ENCODE assay signal across 16 mouse cellular contexts in genomic region chrX:122744496-122744895, GRCm38 (mm10).
"Had no signal": no experiment of that assay in that cellular context is flagged by ENCODE, and none has a peak within 500 bp of the region (broad histone marks: within the 10 kb centered on the region; RNA-seq: fewer than 3 reads in every experiment).

No protein-coding gene starts in this region.

- H3K27ac ChIP-seq: liver, embryonic 14.5 days; midbrain, embryonic 10.5 days; midbrain, embryonic 12.5 days; midbrain, embryonic 15.5 days; neural tube, embryonic 12.5 days had no signal

- H3K9me3 ChIP-seq: midbrain, embryonic 10.5 days; midbrain, embryonic 12.5 days; midbrain, embryonic 15.5 days; neural tube, embryonic 12.5 days had no signal

- H3K4me1 ChIP-seq: midbrain, embryonic 10.5 days; midbrain, embryonic 12.5 days; midbrain, embryonic 15.5 days; neural tube, embryonic 12.5 days had no signal

- H3K36me3 ChIP-seq: midbrain, embryonic 10.5 days; midbrain, embryonic 12.5 days; midbrain, embryonic 15.5 days; neural tube, embryonic 12.5 days had no signal

- H3K27me3 ChIP-seq: midbrain, embryonic 12.5 days; midbrain, embryonic 15.5 days; neural tube, embryonic 12.5 days had no signal

- DNase-seq: lung, adult 18-20 months; lung, embryonic 14.5 days; lung, postnatal 10 days; lung, postnatal 4 days; right cerebral cortex, adult 18-20 months; right cerebral cortex, postnatal 25 days; right cerebral cortex, postnatal 4 days; spleen, adult 18-20 months; thymus, adult 18-20 months; thymus, postnatal 25 days; thymus, postnatal 4 days had no signal

- H3K4me3 ChIP-seq: midbrain, embryonic 10.5 days; midbrain, embryonic 12.5 days; midbrain, embryonic 15.5 days; neural tube, embryonic 12.5 days had no signal
